Mouse (Mus musculus) neural tube, embryonic 14.5 days (tissue): Measurements from ENCODE around the gene Ak1. TPM values are rescaled to one million over a fixed set of nuclear protein-coding genes. Genes with fewer than 3 reads are reported as not detected.
A peak's percentile ranks its signal among the peaks of the same experiment; 100 is the strongest.

Source experiments
- ATAC-seq: fragments of 200-750 bp; cut with Nextera tagmentation; 2 replicates; pipeline ENCODE4 v1.8.0; 2017; ENCODE audit warnings: low read depth, mild to moderate bottlenecking, moderate TSS enrichment, moderate library complexity
- H3K27ac ChIP-seq: fragments of 300-500 bp; sonication (generic); 2 replicates; pipeline ENCODE4 v1.5.1; 2014; ENCODE audit warnings: low read depth, mild to moderate bottlenecking, control low read depth, low read length, moderate library complexity, mixed read lengths
- H3K27me3 ChIP-seq: fragments of 300-500 bp; sonication (generic); 2 replicates; pipeline ENCODE4 v1.6.1; 2014; ENCODE audit warnings: low read length; ENCODE audit not compliant: control insufficient read depth, insufficient read depth
- H3K36me3 ChIP-seq: fragments of 300-500 bp; sonication (generic); 2 replicates; pipeline ENCODE4 v1.6.1; 2014; ENCODE audit warnings: low read length, mixed read lengths; ENCODE audit not compliant: control insufficient read depth, insufficient read depth
- H3K4me1 ChIP-seq: fragments of 300-500 bp; sonication (generic); 2 replicates; pipeline ENCODE4 v1.6.1; 2014; ENCODE audit warnings: low read length; ENCODE audit not compliant: control insufficient read depth, insufficient read depth
- H3K4me2 ChIP-seq: fragments of 300-500 bp; sonication (generic); 2 replicates; pipeline ENCODE4 v1.6.1; 2014; ENCODE audit warnings: mild to moderate bottlenecking, low read depth, low read length, control low read depth
- H3K4me3 ChIP-seq: fragments of 300-500 bp; sonication (generic); 2 replicates; pipeline ENCODE4 v1.5.1; 2014; ENCODE audit warnings: low read depth, low read length, control low read depth, mixed read lengths
- H3K9ac ChIP-seq: fragments of 300-500 bp; sonication (generic); replicated peaks from 2 replicates; pipeline ENCODE4 v1.6.1; 2014; ENCODE audit warnings: low read depth, mild to moderate bottlenecking, control low read depth, low read length, mixed read lengths
- H3K9me3 ChIP-seq: fragments of 300-500 bp; sonication (generic); 2 replicates; pipeline ENCODE4 v1.6.1; 2016; ENCODE audit warnings: low read length; ENCODE audit not compliant: control insufficient read depth
- WGBS: fragments of 180-500 bp; shearing (Covaris S2); extraction: QIAGEN DNeasy Blood & Tissue Kit; methylation state at CpG from one replicate; pipeline ENCODE4 v1.1.7; 2014; 5-methylcytosine and 5-hydroxymethylcytosine counted together
- polyA plus RNA-seq: library from polyadenylated mRNA; unstranded; fragments of >200 nt; fragmentation: Nextera tagmentation; extraction: Ambion mirVana; gene quantifications from 2 replicates; pipeline ENCODE4 v1.2.1, GENCODE M21; 2014

Ak1 gene
- polyA plus RNA-seq, 1 experiment from 2014 or later = 85.0 TPM

- Histone ChIP-seq H3K27ac (no peak overlapping the region), H3K4me3 (no peak overlapping the region)
- WGBS = 88% methylated on average over 5 of the region's 5 CpGs
Measured at GRCm38 (mm10) chr2:32597248-32597647, 24.3 kb upstream of the Ak1 start.

GRCm38 (mm10) chr2:32597699-32598098, 23.9 kb upstream of the Ak1 start:
- Histone ChIP-seq H3K4me1 (no peaks in the 10 kb centered on the region), H3K9me3 (no peaks in the 10 kb centered on the region), H3K4me2 (no peak overlapping the region), H3K9ac (no peak overlapping the region), H3K27ac (no peak overlapping the region), H3K36me3 (peaks cover 6% of the 10 kb centered on the region; the same call in 1 of the 2 replicates), H3K27me3 (no peaks in the 10 kb centered on the region), H3K4me3 (no peak overlapping the region)
- no peak for ATAC-seq
- WGBS = 89% methylated on average over 5 of the region's 5 CpGs

More at GRCm38 (mm10) chr2:32597248-32597647, 24.3 kb upstream of the Ak1 start:
- H3K36me3 ChIP-seq = peaks cover 6% of the 10 kb centered on the region; the same call in 1 of the 2 replicates
- H3K9ac ChIP-seq = 0 out of 2 replicates have a peak overlapping the region, but pooled peaks have one; percentile 11
- H3K27me3 ChIP-seq = no peaks in the 10 kb centered on the region
- no peak overlapping the region for H3K4me2 ChIP-seq
- no peaks in the 10 kb centered on the region for H3K4me1 ChIP-seq
- ATAC-seq = no peak
- no peaks in the 10 kb centered on the region for H3K9me3 ChIP-seq

DNA sequence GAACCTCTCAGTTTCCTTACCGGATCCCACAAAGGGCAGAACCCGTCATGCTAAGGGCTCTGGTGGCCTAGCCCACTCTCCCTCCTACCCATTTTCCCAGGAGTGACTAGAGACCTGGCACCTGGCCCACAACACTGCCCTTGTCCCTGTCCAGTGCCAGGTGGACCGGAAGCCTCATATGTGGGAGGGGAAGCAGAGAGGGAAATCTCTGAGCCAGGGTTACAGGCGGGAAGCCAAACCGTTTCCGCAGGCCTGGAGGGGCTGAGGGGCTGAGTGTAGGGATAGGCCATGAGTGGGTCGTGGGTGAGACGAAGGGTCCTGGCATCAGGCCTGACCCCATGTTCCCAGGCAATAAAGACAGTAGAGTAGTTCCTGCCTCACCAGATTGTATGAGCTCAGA, 23.1 kb upstream of the Ak1 start:
- H3K27me3 ChIP-seq = no peaks in the 10 kb centered on the region
- no peak overlapping the region for H3K4me2 ChIP-seq
- no peak overlapping the region for H3K27ac ChIP-seq
- peaks cover 6% of the 10 kb centered on the region; the same call in 1 of the 2 replicates for H3K36me3 ChIP-seq
- no peak overlapping the region for H3K4me3 ChIP-seq
- H3K4me1 ChIP-seq = no peaks in the 10 kb centered on the region
- no peak overlapping the region for H3K9ac ChIP-seq
- H3K9me3 ChIP-seq = no peaks in the 10 kb centered on the region
- no peak for ATAC-seq
- 87% methylated on average over 8 of the region's 8 CpGs for WGBS

DNA sequence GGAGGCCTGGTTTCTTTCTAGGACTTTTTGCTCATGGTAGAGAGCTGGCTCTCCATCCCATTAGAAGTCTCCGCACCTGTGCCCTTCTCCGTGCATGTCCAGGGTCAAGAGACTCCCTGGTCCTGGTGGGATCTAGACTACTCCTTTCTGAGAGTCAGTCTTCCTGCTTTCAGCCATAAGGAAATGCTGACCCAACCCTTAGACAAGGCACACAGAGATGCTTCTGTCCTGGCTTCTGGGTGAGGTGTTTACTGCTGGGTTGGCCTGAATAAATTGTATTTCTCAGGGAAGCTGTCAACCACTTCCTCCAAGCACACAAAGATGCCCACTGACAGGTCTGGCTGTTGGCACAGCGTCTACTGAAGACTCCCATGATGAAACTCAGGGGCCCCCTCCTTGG, 22.1 kb upstream of the Ak1 start, which contains the start of gene St6galnac6:
Gene St6galnac6, plus strand, starts transcription at position 301 of the 400 bp plus-strand sequence.
- Histone ChIP-seq H3K4me1 (no peaks in the 10 kb centered on the region), H3K9ac (no peak within 1 kb of the TSS), H3K27ac (no peak within 1 kb of the TSS), H3K4me3 (no peak within 1 kb of the TSS), H3K36me3 (peaks cover 6% of the 10 kb centered on the region; the same call in 1 of the 2 replicates), H3K9me3 (no peaks in the 10 kb centered on the region), H3K27me3 (no peaks in the 10 kb centered on the region), H3K4me2 (no peak within 1 kb of the TSS)
- 96% methylated on average over 3 of the region's 3 CpGs for WGBS
- no peak for ATAC-seq

GRCm38 (mm10) chr2:32601417-32602065, 20.0 kb upstream of the Ak1 start:
- Histone ChIP-seq H3K9me3 (no peaks in the 10 kb centered on the region), H3K4me1 (no peaks in the 10 kb centered on the region), H3K36me3 (peaks cover 6% of the 10 kb centered on the region; the same call in 1 of the 2 replicates), H3K9ac (no peak overlapping the region), H3K27me3 (no peaks in the 10 kb centered on the region), H3K4me3 (no peak overlapping the region), H3K27ac (no peak overlapping the region), H3K4me2 (no peak overlapping the region)
- no peak for ATAC-seq
- 47% methylated on average over 8 of the region's 8 CpGs for WGBS

- ATAC-seq = no peak
- no peak overlapping the region for H3K27ac ChIP-seq
- peak overlapping the region; percentile 30; the same call in 1 of the 2 replicates for H3K4me2 ChIP-seq
- no peaks in the 10 kb centered on the region for H3K9me3 ChIP-seq
- H3K27me3 ChIP-seq = no peaks in the 10 kb centered on the region
- no peak overlapping the region for H3K9ac ChIP-seq
- no peaks in the 10 kb centered on the region for H3K36me3 ChIP-seq
- H3K4me3 ChIP-seq = no peak overlapping the region
- 0% methylated on average over 11 of the region's 11 CpGs for WGBS
- peaks cover 4% of the 10 kb centered on the region for H3K4me1 ChIP-seq
Measured at GRCm38 (mm10) chr2:32602600-32603054, 18.9 kb upstream of the Ak1 start.

GRCm38 (mm10) chr2:32604631-32605030, 16.9 kb upstream of the Ak1 start:
- WGBS = 52% methylated on average over 10 of the region's 10 CpGs

GRCm38 (mm10) chr2:32606161-32607142, 15.1 kb upstream of the Ak1 start:
- Histone ChIP-seq H3K36me3 (no peaks in the 10 kb centered on the region), H3K27ac (no peak overlapping the region)
- ATAC-seq = peak; percentile 80

More at GRCm38 (mm10) chr2:32604631-32605030, 16.9 kb upstream of the Ak1 start:
- Histone ChIP-seq H3K9ac (no peak overlapping the region), H3K4me2 (no peak overlapping the region), H3K4me1 (peaks cover 10% of the 10 kb centered on the region), H3K27ac (no peak overlapping the region), H3K9me3 (no peaks in the 10 kb centered on the region), H3K27me3 (no peaks in the 10 kb centered on the region), H3K36me3 (no peaks in the 10 kb centered on the region), H3K4me3 (no peak overlapping the region)
- ATAC-seq = no peak

More at GRCm38 (mm10) chr2:32606161-32607142, 15.1 kb upstream of the Ak1 start:
- peak overlapping the region; percentile 65 for H3K4me3 ChIP-seq
- H3K9me3 ChIP-seq = no peaks in the 10 kb centered on the region
- H3K4me1 ChIP-seq = peaks cover 10% of the 10 kb centered on the region
- peak overlapping the region; percentile 71 for H3K9ac ChIP-seq
- no peaks in the 10 kb centered on the region for H3K27me3 ChIP-seq
- peak overlapping the region; percentile 85 for H3K4me2 ChIP-seq
- WGBS = 11% methylated on average over 54 of the region's 55 CpGs
